Mouse (Mus musculus) heart, postnatal 14 days (tissue): ENCODE measurements at regions not wholly inside any gene's neighbourhood (a gene's known extent, or its start where the extent isn't known, plus 50 kb on each side); places are given as distances from the start of the nearest gene placed in this dataset.
A peak's percentile ranks its signal among the peaks of the same experiment; 100 is the strongest.

Experiments used
- DNase-seq, 2 experiments: peaks; one replicate each; pipeline ENCODE4 v3.0.0; 2021 to 2022
- intact Hi-C: fragments of 180-260 bp; cut with DNase I; formaldehyde crosslinking; loops from one replicate; pipeline ENCODE4 v1.15.1; 2025

DNA sequence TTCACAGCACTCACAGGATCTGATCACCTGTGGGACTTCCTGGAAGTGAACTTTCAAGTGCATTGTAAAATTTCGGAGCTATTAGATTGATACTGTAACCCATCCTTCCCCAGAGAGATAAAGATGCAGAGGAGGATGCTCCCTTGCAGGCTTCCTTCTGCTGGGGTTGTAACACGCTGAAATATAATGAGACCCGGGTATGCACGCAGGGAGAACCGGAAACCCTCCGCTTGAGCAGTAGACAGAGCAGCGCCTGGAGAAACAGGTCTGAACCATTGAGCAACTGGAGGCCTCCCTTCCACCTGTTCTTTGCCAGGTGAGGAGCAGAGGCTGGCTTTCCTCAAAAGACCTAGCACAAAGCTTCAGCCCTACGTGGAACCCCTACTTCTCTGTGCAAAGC is 135.3 kb downstream of the Diras2 start:
- intact Hi-C loops, result no loop called here
- no peak for DNase-seq

DNA sequence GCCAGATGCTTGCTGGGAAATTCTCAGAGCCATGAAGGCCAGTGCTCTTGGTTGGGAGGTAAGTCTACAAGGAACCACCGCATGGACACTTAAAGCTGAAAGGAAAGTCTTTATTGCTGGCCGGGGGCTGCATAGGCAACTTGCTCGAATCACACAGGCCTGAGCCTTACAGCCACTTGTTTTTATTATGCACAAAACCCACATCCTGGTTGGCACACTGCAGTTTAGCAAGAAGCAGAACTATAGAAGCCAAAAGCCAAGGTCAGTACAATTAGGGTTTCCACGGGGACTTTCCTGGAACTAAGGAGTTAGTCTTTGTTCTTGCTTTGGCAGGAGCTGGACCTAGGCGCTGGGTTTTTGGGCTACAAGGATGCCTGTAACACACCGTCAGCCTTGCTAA is 132.7 kb downstream of the Diras2 start:
- DNase-seq, result no peak
- intact Hi-C loops, result no loop called here

DNA sequence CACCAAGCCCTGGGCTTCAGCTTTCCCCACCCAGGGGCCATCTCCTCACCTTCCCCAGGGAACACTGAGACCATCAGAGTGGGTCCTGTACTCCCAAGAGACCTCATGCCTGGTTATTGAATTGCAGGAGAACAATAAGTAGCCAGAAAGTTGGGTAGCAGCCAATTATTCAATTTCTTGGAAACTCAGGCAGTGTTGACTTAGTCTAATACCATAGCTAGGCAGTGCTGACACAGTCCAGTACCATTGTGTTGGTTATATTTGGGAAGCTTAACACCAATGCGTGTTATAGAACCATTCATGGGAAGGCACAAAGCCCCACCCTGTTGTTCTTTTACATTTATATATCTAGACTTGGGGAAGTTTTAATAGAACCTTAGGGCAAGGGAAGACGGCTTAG is 131.9 kb downstream of the Diras2 start:
- intact Hi-C loops, result no loop called here

DNA sequence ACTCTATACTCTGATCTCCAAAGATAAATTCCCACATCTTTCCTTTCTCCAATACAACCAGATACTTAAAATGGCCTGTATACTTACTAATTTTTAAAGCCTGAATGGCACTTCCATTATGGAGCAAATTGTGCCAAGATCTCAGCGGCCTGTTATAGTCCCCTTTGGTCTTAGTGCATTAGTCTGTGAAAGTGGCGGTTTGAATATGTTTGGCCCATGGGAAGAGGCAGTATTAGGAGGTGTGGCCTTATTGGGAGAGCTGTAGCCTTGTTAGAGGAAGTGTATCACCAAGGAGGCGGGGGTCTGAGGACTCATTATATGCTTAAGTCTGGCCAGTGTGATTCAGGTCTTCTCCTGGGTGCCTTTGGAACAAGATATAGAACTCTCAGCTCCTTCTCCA is 127.3 kb downstream of the Diras2 start:
- intact Hi-C loops, result no loop called here
- no peak for DNase-seq

More for the DNA sequence above, 131.9 kb downstream of the Diras2 start:
- no peak for DNase-seq

DNA sequence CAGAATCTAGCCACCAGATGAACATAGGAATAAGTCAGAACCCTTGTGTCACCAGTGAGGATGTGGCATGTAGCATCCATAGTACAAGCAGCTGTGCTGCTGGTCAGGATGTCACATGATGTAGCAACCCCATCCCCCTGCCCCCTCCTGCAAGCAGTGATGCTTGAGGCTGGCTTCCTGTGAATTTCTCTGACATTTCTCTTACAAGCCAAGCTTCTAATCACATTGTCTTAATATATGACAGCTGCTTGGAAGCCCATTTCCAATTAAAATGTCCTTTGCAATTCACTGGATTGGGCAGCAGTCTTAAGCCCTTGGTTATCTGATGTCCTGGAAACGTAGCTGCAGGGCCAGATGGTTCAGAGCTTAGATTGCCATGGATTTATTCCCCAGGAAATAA is 114.8 kb downstream of the Diras2 start:
- intact Hi-C loops, result no loop called here

DNA sequence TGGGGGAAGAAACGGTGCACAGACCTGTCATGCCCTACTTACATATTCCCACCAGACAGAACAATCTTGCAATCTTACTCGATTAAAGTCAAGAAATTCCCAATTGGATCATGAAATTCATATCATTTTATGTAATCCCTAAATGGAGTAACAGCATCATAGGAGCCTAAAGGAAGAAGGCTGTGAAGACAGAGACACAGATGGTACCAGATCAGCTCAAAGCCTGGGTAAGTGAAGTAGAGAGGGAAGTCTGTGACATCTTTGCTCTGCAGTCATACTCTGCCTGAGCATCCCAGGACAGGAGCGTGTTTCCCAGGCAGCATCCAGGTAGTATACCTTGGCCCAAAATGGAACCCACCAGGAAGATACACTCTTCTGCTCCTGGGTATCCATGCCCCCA is 108.6 kb downstream of the Diras2 start:
- DNase-seq, result no peak
- intact Hi-C loops, result no loop called here

More for the DNA sequence above, 114.8 kb downstream of the Diras2 start:
- DNase-seq, result peak in 1 of 2 experiments; percentile 2

DNA sequence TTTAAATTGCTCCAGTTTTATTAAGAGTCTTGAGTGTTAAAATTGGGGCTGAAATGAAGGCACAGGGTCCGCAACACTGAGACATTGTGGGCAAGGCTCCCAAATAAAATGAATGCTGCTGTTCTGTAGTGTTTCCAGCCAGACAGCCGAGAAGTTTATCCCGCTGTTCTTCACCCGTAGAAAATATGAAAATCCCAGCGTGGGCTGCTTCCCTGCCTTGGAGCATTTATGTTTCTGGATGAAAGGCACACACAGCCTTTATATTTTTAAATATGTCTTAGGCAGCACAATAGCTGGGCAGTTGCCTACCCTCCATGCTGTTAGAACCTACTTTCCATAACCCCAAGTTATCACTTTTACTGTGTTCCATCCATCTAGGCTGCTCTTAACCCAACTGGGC is 102.6 kb downstream of the Diras2 start:
- no peak for DNase-seq
- intact Hi-C loops, result no loop called here

DNA sequence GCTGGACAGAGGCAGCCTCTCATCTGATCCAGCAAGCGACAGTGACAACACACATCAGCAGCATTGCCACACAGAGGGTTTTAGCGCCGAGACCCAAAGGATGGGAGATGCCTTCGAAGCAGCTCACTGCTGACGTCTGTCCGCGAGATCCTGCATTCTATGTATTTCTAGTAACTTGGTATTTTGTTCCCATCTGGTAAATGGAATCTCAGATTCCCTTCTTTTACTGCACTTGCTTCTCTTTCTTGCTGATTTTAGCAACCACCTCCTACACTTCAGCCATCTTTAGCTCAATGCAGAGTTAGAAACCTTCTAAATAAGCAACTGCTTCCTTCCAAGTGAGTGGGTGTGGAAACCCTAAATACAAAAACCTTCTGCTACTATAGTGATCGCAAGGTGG is 94.3 kb downstream of the Diras2 start:
- intact Hi-C loops, result no loop called here
- no peak for DNase-seq

DNA sequence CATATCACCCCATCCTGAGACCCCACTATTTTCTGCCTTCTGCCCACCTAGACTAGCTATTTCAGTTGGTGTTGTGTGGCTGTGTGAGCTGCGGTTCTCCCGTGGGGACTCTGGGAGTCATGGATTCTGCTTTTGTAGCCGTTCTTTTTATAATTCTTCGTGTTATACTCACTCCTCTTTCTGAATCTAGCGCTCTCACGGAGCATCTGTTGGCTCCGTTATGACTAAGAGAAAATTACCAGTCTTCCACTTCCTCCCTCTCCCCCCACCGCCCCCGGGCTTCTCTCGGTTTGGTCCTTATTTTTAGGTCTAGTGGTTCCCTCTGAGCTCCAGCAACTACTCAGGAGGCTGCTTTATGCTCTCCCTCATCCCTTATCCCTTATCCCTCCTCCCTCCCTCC is 85.6 kb downstream of the Diras2 start:
- intact Hi-C loops, result no loop called here

DNA sequence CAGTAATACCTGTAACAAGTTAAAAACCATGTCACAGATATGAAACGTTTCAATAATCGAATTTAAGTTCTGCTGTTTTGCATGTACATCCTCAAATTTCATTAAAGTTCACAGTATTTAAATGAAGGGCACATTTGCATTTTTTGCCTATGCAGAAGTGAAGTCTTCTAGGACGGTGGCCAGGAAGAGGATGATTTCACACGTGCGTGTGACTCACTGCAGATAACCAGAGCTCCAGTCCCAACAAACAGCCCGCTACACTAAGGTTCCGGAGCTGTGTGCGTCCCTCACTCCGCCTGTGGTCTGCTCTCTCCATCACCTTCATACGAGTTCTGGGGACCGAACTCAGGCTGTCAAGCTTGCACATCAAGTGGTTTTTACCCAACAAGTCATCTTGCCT is 82.2 kb downstream of the Diras2 start:
- intact Hi-C loops, result no loop called here
- no peak for DNase-seq

More for the DNA sequence above, 85.6 kb downstream of the Diras2 start:
- no peak for DNase-seq

DNA sequence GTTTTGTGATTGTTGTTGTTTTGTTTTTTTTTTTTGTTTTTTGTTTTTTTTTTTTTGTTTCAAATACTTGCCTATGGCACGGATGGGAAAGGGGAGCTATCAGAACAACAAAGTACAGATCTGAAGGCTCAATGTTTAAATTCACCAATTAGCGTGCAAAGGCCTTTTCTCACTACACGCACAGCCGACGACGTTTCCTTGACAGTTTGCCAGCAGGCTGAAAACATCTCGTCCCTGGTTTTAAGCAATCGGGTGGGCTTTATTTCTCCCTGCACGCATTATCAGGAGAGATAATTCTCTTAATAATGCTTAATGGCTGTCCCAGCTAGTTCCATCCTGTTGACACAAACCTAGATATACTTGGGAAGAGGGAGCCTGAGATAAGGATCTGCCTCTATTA is 79.6 kb downstream of the Diras2 start:
- no peak for DNase-seq

DNA sequence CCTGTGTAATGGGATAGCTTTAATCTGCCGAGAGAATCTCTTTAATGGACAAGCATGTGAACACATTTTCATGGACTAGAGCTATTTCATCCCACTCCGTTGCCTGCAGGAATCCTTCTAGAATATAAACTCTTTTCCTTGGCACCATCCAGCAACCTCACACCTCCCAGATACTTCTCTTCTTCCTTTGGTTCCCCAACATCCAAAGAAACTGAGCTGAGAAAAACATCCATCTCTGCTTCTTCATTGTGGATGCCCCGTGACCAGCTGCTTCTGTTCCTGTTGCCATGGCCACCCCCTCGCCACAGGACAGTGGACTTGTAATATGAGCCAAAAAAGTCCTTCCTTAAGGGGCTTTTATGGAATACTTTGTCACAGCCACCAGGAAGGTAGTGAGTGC is 78.8 kb downstream of the Diras2 start:
- intact Hi-C loops, result no loop called here
- no peak for DNase-seq

More for the DNA sequence above, 79.6 kb downstream of the Diras2 start:
- intact Hi-C loops, result no loop called here
